Comparison of ENCODE assay signal across 7 mouse cellular contexts in genomic region chr2:57616525-57617225, GRCm38 (mm10).
A peak's percentile ranks its signal among the peaks of the same experiment; 100 is the strongest.
DNase-seq lines count a peak whose midpoint lies in the region; ATAC-seq and TF ChIP-seq lines count a peak whose summit lies in the region.

No protein-coding gene starts in this region.

- peak; percentile 46 for ATAC-seq in granulocyte monocyte progenitor cell, adult 5-6 weeks (replicated peaks; ENCODE audit: poor library complexity, severe bottlenecking)
- ATAC-seq in limb, embryonic 13.5 days (ENCODE audit: low FRiP score, low read depth) = no peak

- no peaks in the 10 kb centered on the region for H3K9me3 ChIP-seq in limb, embryonic 13.5 days

- peaks cover 9% of the 10 kb centered on the region; the same call in 1 of the 2 replicates for H3K4me1 ChIP-seq in limb, embryonic 13.5 days

- peak overlapping the region; percentile 64 for H3K4me2 ChIP-seq in limb, embryonic 13.5 days (replicated peaks)

- peak; percentile 66 for DNase-seq in brain, embryonic 14.5 days (ENCODE audit: low read depth)
- peak; percentile 16 to 28 for DNase-seq in cerebellum, adult 18-20 months
- DNase-seq in retina, embryonic 14.5 days (ENCODE audit: low spot score) = peak; percentile 59
- no peak for DNase-seq in layer of hippocampus, adult 11-12 months (ENCODE audit: low spot score)
- DNase-seq in urinary bladder, postnatal 4 days (ENCODE audit: low spot score in 2 of 2) = no peak

- H3K27ac ChIP-seq in limb, embryonic 13.5 days = no peak overlapping the region

- H3K4me3 ChIP-seq in limb, embryonic 13.5 days = peak overlapping the region; percentile 36

- H3K36me3 ChIP-seq in limb, embryonic 13.5 days = no peaks in the 10 kb centered on the region

- 6% methylated on average over 19 of the region's 19 CpGs for WGBS in limb, embryonic 13.5 days

- no peak for TF ChIP-seq POLR2A in brain, embryonic 14.5 days (IDR thresholded peaks at IDR 0.05; ENCODE audit: borderline replicate concordance, extremely low read depth, insufficient read depth, insufficient read length, poor library complexity, severe bottlenecking)

- no peak for TF ChIP-seq CTCF in brain, embryonic 14.5 days (IDR thresholded peaks at IDR 0.05; ENCODE audit: borderline replicate concordance, extremely low read depth, insufficient read depth, insufficient read length)

- peak overlapping the region; percentile 55 for H3K9ac ChIP-seq in limb, embryonic 13.5 days

- 0 out of 2 replicates have a peak, but pooled peaks cover 6% of the 10 kb centered on the region for H3K27me3 ChIP-seq in limb, embryonic 13.5 days

Comparison
In these comparisons a context has a peak if more than half of its experiments do, and no peak if none do; other contexts are left out.
1. DNase-seq: peak in brain, embryonic 14.5 days (single experiment), cerebellum, adult 18-20 months (2 of 2) and retina, embryonic 14.5 days (single experiment); none in layer of hippocampus, adult 11-12 months (single experiment) and urinary bladder, postnatal 4 days (0 of 2).